Mouse (Mus musculus) fat pad, adult 2 months (tissue): ENCODE results near the gene Ormdl2.
"Not testable (repeated sequence)": the region's sequence is repeated elsewhere in the genome, so short reads cannot be mapped to it uniquely, and the experiment has no call there.

ENCODE experiments used
- DNase-seq: peaks from one replicate; pipeline ENCODE4 v3.0.0-alpha.2; 2011; ENCODE audit warnings: low read depth, low spot score; ENCODE audit errors: extremely low read depth

The Ormdl2 gene

DNA sequence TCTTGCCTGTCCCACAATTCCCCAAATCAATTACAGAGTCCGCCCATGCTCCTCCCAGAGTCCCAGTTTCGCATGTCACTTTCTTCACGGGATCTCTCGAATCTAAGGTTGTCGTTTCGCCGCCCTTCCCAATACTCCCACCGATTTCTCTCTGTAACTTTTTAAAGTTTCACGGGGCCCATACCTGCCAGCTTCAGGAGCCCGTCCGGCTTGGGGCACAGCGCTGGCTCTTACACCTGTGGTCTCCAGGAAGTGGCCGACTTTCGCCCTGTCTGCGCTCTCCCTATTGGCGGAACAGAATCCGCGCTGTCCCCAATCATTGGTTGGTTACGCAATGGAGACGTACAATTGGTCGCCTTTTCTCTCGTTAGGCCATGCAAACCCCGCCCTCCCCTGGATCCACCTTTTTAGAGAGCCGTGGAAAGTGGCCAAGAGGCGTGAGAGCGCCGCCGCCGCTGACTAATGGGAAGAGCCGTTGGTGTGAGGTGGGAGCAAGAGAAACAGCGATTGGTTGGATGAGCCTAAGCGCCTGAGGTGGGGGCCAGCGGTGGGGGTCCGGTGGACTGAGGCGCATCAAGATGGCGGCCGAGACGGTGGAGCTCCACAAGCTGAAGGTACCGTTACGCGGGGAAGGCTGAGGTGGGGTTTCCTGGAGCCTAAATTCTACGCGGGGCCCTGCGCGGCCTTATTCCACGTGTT is at the start of gene Ormdl2:
TSS of gene Ormdl2 (minus strand) at position 288 of the 699 bp plus-strand sequence.
- peak; percentile 90 for DNase-seq

DNA sequence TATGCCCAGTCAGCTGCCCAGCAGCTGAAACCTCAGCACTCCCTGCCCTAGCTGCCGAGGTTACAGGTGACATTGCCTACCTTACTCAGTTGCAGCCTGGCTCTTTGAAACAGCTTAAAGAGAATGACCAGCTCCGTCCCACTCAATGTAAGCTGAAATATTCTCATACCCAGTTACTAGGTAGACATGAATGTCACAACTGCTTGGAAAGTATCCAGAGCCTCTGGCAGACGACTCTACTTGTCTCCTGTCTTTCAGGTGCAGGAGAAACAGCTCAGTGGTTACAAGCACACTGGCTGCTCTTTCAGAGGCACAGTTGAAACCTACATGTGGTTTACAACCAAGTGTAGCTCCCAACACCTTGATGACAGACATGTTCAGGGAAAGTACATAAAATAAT is 48.9 kb upstream of the Ormdl2 start:
- peak; percentile 80 for DNase-seq

DNA sequence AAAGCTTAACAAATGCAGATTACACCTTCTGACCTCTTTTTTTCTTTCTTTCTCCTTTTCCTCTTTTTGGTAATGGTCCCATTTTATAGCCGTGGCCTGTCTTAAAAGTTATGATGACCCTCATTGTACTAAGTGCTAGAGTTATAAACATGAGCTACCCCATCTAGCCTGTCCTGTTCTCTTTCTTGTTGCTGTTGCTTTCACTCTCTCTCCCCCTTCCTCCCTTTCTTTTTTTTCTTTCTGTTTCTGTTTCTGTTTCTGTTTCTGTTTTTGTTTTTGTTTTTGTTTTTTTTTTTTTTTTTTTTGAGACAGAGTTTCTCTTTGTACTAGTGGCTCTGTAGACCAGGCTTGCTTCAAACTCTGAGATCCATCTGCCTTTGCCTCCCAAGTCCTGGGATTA is 45.1 kb upstream of the Ormdl2 start:
- no peak for DNase-seq

DNA sequence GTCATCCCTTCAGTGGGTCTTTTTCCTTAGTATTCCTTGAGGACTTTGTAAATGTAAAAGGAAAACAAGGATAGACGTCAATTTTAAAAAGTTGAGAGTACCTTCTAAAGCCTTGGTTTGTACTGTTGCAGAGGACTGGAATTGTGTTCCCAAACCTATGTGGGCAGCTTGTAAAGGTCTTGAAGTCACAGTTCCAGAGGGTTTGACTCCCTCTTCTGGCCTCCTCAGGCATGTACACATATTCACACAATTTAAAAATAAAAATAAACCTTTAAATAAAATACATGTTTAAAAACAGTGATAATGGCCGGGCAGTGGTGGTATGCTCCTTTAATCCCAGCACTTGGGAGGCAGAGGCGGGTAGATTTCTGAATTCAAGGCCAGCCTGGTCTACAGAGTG is 44.6 kb upstream of the Ormdl2 start:
- DNase-seq, result no peak

DNA sequence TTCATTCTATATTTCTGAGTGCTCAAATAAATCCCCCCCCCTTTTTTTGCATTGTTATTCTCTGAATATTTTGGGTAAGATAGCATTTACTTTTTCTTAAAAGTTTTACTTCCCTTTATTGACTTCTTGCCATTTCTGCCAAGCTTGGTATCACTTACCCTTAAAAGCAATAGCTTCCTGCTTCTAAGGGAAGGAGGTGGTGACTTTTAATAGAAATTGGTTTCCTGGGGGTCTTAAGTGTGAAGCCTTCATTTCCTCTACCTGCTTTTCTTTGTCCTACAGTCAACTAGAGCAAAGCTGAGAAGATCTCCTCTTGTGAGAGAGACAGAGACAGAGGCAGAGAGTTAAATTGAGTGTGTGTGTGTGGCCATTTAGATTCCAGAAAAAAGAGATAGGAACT is 39.7 kb upstream of the Ormdl2 start:
- no peak for DNase-seq

DNA sequence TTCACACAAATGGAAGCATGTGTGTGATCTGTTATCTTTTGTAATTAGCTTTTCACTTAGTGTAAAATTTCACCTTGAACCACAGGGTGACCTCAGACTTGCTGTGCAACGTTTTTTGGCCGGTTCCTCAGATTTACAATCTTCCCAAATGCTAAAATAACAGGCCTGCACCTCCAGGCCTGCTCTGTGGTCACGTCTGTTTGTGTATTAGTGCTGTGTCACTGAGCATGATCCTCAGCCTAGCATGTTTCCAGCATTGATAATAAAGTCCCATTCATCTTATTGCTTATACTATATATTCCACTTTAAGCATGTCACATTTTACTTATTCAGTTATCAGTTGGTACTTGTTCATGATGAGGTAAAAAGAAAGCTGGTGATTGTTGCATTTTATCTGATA is 28.9 kb upstream of the Ormdl2 start:
- no peak for DNase-seq

DNA sequence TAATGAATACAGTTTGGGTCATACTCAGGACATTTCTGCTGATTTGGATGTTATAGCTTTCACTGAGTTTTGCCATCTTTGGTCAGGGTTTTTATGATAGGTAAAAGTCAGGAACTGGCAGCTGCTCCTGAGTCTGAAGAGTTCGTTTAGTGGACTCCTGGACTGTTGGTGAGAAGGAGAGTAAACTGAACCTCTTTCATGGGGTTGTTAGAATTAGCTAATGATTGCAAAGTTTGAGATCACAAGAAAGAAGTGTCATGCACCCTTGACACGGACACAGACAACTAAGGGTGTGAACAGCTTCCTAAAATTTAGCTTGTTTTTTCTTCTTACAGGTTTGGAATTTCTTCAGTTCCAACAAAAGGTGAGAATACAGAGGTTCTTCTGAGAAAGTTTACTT is 27.0 kb upstream of the Ormdl2 start:
- no peak for DNase-seq

DNA sequence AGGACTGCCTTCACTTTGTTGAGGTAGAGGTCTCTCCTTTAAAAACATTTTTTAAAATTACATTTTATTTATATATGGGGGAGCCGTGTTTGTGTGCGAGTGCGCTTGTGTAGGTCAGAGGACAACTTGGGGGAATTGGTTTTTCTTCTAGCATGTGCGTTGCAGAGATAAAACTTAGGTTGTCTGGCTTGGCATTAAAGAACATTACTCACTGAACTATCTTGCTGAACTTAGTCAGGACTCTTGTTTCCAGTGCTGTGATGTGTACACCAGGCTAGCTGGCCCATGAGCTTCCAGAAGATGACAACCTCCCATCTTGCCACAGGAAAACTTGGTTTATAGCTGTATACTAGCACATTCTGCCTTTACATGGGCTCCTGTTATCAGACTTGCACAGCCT is 25.2 kb upstream of the Ormdl2 start:
- no peak for DNase-seq

DNA sequence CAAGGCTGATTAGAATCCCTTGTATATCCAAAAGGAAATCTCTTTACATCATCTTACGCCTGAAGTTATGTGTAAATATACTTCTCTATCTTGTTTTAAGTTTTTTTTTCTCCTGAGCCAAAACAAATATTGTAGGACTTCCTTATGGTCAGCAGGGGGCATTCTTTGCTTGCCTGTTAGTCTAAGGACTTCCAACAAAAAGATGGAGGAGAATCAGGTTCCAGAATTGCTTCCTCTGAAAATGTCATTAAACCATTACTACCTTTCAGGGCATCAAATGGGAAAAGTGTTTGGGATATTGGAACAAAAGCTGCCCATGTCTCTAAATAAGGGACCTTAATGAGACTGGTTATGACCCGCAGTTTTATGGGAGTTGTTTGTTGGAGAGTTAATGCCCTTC is 24.1 kb upstream of the Ormdl2 start:
- DNase-seq, result no peak

DNA sequence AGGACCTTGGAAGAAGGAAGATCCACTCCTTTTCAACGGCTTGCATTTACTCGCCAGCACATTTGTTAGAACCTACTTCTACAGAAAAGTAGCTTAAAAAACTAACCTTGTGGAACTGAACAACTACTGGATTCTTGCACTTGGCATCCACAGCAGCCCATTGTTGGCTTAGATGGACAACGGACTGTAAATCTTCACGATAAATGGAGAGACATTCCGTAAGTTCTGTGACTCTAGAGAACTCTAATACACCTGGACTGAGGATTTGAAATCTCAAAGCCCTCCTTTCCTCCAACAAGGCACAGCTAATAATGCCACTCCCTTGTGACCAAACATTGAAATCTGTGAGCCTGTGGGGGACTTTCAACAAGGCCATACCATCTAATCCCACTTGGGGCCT is 21.8 kb upstream of the Ormdl2 start:
- no peak for DNase-seq

DNA sequence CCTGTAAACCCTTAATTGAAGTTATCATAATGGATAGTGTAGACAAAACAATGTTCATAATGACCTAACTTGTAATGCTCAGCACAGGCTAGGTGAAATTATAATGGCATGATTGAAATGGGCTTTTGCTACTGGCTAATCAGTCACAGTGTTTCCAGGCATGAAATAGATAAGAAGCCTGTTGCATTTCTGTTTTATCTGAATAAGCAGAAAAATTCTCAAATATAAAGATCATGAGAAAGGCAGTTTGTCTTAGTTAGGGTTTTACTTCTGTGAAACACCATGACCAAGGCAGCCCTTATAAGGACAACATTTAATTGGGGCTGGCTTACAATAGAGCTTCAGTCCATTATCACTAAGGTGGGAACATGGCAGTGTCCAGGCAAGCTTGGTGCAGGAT is 19.2 kb upstream of the Ormdl2 start:
- DNase-seq, result no peak

DNA sequence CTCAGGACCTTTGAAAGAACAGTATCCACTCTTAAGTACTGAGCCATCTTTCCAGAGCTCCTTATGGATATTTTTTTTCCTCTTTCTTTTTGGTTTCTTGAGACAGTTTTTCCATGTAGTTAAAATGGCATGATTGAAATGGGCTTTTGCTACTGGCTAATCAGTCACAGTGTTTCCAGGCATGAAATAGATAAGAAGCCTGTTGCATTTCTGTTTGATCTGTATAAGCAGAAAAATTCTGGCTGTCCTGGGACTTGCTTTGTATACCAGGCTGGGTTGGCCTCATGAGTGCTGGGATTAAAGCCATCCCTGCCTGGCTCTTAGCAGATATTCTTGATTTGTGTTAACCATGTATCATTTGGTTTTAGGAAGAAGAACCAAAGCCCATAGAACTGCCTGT is 18.0 kb upstream of the Ormdl2 start:
- no peak for DNase-seq

DNA sequence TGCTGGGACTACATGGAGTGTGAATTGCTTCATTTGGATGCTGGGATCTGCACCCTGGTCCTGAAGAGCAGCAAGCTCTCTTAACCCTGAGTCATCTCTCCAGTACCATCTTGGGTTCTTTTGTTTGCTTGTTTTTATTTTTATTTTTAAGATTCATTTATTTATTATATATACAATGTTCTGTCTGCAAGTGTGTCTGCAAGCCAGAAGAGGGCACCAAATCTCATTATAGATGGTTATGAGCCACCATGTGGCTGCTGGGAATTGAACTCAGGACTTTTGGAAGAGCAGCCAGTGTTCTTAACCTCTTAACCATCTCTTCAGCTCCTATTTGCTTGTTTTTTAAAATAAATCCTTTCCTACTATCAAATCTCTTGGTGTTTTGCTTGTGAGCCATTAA is 16.0 kb upstream of the Ormdl2 start:
- no peak for DNase-seq

DNA sequence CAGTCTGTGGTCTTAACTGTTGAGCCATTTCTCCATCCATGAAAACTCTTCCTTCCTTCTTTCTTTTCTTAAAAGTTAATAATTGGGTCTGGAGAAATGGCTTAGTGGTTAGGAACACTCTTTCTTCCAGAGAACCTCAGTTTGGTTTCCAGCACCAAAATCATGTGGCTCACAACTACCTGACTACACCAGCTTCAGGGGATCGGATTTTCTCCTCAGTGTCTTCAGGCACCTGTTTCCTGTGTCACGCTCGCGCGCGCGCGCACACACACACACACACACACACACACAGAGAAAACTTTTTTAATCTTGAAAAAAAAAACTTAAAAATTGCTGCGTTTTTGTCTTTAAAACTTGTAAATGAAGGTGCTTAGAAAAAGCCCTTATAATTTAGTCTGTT is 2.4 kb upstream of the Ormdl2 start:
- DNase-seq, result no peak

DNA sequence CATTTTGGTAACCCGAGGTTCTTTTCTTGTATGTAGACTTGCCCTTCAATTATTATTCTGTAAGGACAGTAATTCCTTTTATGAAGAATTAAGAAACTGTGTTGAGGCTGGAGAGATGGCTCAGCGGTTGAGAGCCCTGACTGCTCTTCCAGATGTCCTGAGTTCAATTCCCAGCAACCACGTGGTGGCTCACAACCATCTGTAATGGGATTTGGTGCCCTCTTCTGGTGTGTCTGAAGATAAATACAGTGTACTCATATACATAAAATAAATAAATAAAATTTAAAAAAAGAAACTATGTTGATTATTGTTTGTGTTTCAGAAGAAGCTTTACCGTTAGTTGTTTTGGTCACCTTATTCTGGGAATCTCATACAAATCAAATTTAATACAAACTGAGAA is 1.6 kb upstream of the Ormdl2 start:
- not testable (repeated sequence) for DNase-seq

DNA sequence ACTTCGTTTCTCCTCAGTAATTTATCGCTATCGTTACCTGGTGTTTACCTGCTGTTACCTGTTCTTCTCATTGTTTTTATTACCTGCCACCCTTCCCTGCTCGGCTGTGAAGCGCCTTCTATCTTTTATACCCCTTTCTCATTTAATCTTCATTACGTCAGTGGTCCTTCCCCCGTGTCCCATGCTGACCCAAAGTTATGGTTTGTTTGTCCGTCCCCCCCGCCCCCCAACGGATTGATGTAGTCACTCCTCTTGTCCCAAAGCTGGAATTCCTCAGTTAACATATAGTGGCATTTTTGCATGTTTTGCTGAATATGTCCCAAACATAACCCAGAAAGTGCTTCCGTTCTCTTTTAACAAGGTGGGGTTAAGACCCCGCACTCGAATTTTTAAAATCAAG is 690 bp upstream of the Ormdl2 start:
- DNase-seq, result no peak

DNA sequence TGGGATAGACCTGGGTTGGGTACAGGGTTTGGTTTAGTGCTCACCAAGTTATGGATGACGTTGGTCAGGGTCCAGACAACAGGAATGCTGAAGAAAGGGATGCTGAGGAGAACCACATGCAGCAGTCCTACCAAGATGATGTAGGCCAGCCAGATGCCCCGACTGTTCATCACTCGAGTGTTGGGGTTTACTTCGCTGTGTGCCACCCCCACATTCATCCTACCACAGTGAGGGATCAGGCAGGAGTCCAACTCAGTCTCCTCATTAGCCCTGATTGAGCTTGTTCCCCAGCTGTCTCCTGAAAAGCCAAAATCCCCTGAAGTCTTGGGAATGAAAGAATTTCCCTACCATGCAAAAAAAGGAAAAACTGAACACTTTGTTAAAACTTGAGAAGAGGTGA is 1.2 kb downstream of the Ormdl2 start:
- DNase-seq, result no peak

DNA sequence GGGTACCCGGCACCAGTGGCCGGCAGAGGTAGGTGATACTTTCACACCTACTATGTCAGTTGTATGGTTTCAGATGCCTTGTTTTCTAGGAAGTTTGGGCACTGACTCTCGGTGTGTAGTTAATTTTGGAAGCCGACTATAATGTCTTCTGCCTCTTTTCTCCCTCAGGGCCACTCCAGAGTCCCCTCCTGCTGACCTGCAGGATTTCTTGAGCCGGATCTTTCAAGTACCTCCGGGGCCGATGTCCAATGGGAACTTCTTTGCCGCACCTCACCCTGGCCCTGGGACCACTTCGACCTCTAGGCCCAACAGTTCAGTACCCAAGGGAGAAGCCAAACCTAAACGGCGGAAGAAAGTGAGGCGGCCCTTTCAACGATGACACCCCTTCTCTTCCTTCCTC is 4.4 kb downstream of the Ormdl2 start, which contains the start of gene Sarnp:
TSS of gene Sarnp (plus strand) at position 301 of the 400 bp plus-strand sequence.
- DNase-seq, result no peak

DNA sequence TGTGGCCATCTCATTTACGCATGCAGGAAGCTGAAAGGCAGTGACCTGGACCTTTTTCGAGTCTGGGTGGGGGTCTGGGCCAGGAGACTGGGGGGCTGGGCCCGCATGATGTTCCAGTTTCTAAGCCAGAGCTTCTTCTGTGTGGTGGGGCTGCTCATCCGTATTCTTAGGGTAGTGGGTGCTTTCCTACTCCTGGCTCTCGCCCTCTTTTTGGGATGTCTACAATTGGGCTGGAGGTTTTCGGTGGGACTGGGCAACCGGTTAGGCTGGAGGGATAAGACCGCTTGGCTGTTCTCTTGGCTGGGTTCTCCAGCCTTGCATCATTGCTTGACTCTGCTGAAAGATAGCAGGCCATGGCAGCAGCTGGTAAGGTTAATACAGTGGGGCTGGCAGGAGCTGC is 14.4 kb downstream of the Ormdl2 start:
- DNase-seq, result no peak

DNA sequence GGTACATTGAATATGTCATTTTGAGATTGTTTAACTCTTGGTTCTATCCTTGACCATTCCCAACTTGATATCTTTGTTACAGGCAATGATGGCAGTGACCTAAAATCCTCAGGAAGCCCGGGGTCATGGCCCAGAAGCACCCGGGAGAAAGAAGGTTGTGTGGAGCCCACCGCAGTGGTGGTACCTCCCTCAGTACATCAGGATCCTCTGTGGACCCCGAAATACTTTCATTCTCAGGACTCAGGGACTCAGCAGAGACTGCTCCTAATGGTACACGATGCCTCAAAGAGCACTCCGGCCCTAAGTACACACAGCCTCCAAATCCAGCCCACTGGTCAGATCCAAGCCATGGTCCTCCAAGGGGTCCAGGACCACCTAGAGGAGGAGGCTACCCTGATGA is 15.4 kb downstream of the Ormdl2 start:
- DNase-seq, result no peak

DNA sequence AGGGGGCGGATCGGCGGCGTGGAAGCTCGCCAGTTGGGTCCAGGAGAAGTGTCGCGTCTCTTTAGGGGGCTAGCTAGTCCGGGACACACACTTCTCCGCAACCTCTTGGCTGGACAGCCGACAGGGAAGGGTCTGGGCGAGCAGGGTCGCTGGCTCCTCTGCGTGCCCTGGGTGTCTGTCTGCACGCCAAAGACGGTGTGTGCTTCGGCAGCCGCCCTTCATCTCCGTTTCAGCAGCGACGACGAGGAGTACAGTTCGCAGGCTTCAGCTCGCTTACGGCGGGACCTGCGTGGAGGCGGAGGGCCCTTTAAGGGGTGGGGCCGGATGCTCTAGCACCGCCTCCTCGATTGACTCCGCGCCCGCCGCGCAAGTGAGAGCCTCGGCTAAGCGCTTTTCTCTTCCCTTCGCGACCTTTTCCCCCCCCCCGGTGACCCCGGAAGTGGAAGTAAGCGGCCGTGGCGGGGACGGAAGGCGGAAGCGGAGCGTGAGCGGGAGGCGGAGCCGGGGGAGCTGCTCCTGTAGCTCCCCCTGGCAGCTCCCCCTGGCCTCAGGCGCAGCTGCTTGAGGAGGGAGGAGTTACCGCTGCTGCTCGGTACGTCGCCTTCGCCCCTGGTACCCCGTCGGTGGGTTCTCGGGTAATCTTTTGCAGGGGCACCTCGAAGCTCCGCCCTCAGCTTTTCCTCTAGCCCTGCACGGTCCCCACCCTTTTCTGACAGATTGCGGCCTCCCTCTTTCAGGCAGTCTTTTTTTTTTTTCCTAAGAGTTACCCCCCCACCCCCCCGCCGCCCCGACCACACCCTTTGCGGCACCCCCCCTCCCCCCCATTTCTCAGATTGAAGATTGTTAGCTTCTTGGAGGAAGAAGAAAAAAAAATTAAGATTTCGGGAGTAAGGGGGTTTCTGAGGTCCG is 16.1 kb downstream of the Ormdl2 start:
- DNase-seq, result peak; percentile 59
